Mouse (Mus musculus) adrenal gland, postnatal 4 days (tissue): ENCODE data around the gene Armc5. TPM values are rescaled to one million over a fixed set of nuclear protein-coding genes. Genes with fewer than 3 reads are reported as not detected.

Source experiments
- DNase-seq, 2 experiments: peaks; one replicate each; pipeline ENCODE4 v3.0.0; 2021 to 2022; ENCODE audit warnings: low spot score in 2 of 2, mixed read lengths in 2 of 2
- total RNA-seq, 2 experiments: library from RNA; stranded (reverse); gene quantifications; 2 replicates each; pipeline ENCODE4 v1.2.3; 2021

Gene Armc5
- total RNA-seq, 2 experiments from 2014 or later = 23.7 to 25.2 TPM

GRCm38 (mm10) chr7:128245547-128245946 lies 8.4 kb downstream of the Armc5 start:
- no peak for DNase-seq

GRCm38 (mm10) chr7:128246496-128247391 lies 9.6 kb downstream of the Armc5 start, which contains the start of gene Tgfb1i1:
Tgfb1i1 (plus strand) TSS chr7:128246812.
- no peak for DNase-seq

GRCm38 (mm10) chr7:128247443-128247842 lies 10.3 kb downstream of the Armc5 start:
- DNase-seq = peak; percentile 50 to 76

GRCm38 (mm10) chr7:128248081-128249042 lies 11.2 kb downstream of the Armc5 start:
- DNase-seq = no peak

- no peak for DNase-seq
Measured at GRCm38 (mm10) chr7:128249998-128250397, 12.9 kb downstream of the Armc5 start.

- DNase-seq = no peak
Measured at GRCm38 (mm10) chr7:128251946-128252345, 14.8 kb downstream of the Armc5 start.

- no peak for DNase-seq
Measured at GRCm38 (mm10) chr7:128252609-128253008, 15.5 kb downstream of the Armc5 start.

GRCm38 (mm10) chr7:128254978-128255377 lies 17.8 kb downstream of the Armc5 start:
- no peak for DNase-seq

GRCm38 (mm10) chr7:128255757-128256156 lies 18.6 kb downstream of the Armc5 start:
- no peak for DNase-seq

- DNase-seq = no peak
Measured at GRCm38 (mm10) chr7:128256783-128257334, 19.7 kb downstream of the Armc5 start.

- no peak for DNase-seq
Measured at GRCm38 (mm10) chr7:128265411-128265810, 28.3 kb downstream of the Armc5 start, which contains the start of gene Slc5a2. Slc5a2 (plus strand) TSS chr7:128265657.

- DNase-seq = no peak
Measured at GRCm38 (mm10) chr7:128266056-128266455, 28.9 kb downstream of the Armc5 start.

- DNase-seq = no peak
Measured at GRCm38 (mm10) chr7:128267391-128267790, 30.2 kb downstream of the Armc5 start.

GRCm38 (mm10) chr7:128267813-128268212 lies 30.7 kb downstream of the Armc5 start:
- no peak for DNase-seq

- no peak for DNase-seq
Measured at GRCm38 (mm10) chr7:128270431-128270850, 33.3 kb downstream of the Armc5 start.

- DNase-seq = no peak
Measured at GRCm38 (mm10) chr7:128271496-128271895, 34.4 kb downstream of the Armc5 start.

GRCm38 (mm10) chr7:128276051-128276450 lies 38.9 kb downstream of the Armc5 start:
- no peak for DNase-seq

GRCm38 (mm10) chr7:128279750-128280149 lies 42.6 kb downstream of the Armc5 start:
- DNase-seq = no peak

- DNase-seq = no peak
Measured at GRCm38 (mm10) chr7:128281765-128282164, 44.6 kb downstream of the Armc5 start.

- no peak for DNase-seq
Measured at GRCm38 (mm10) chr7:128282532-128283244, 45.5 kb downstream of the Armc5 start.

- DNase-seq = no peak
Measured at GRCm38 (mm10) chr7:128284047-128284446, 46.9 kb downstream of the Armc5 start.
